Mouse (Mus musculus) stomach, postnatal 0 days (tissue): ENCODE measurements around the gene Myo5a. TPM values are rescaled to one million over a fixed set of nuclear protein-coding genes. Genes with fewer than 3 reads are reported as not detected.

Experiments used
- ATAC-seq: fragments of 200-750 bp; cut with Nextera tagmentation; 2 replicates; pipeline ENCODE4 v1.8.0; 2017; ENCODE audit not compliant: low FRiP score, low TSS enrichment
- DNase-seq: peaks from one replicate; pipeline ENCODE4 v3.0.0-alpha.2; 2016; ENCODE audit warnings: low spot score
- H3K27ac ChIP-seq: fragments of 300-500 bp; sonication (generic); replicated peaks from 2 replicates; pipeline ENCODE4 v1.5.1; 2014; ENCODE audit warnings: mild to moderate bottlenecking, control low read depth
- H3K27me3 ChIP-seq: fragments of 300-500 bp; sonication (generic); 2 replicates; pipeline ENCODE4 v1.6.1; 2014; ENCODE audit warnings: low read length; ENCODE audit not compliant: control insufficient read depth, insufficient read depth
- H3K36me3 ChIP-seq: fragments of 300-500 bp; sonication (generic); 2 replicates; pipeline ENCODE4 v1.6.1; 2014; ENCODE audit warnings: low read length, mixed read lengths; ENCODE audit not compliant: control insufficient read depth, insufficient read depth
- H3K4me1 ChIP-seq: fragments of 300-500 bp; sonication (generic); replicated peaks from 2 replicates; pipeline ENCODE4 v1.6.1; 2014; ENCODE audit warnings: antibody characterized with exemption; ENCODE audit not compliant: control insufficient read depth, insufficient read depth
- H3K4me2 ChIP-seq: fragments of 300-500 bp; sonication (generic); replicated peaks from 2 replicates; pipeline ENCODE4 v1.6.1; 2014; ENCODE audit warnings: low read depth, mild to moderate bottlenecking, control low read depth, moderate library complexity
- H3K4me3 ChIP-seq: fragments of 300-500 bp; sonication (generic); 2 replicates; pipeline ENCODE4 v1.5.1; 2014; ENCODE audit warnings: low read depth, low read length, control low read depth
- H3K9ac ChIP-seq: fragments of 300-500 bp; sonication (generic); 2 replicates; pipeline ENCODE4 v1.6.1; 2014; ENCODE audit warnings: mild to moderate bottlenecking, low read length, control low read depth, mixed read lengths
- H3K9me3 ChIP-seq: fragments of 300-500 bp; sonication (generic); 2 replicates; pipeline ENCODE4 v1.6.1; 2016; ENCODE audit warnings: low read length; ENCODE audit not compliant: control insufficient read depth
- CTCF ChIP-seq: IDR thresholded peaks from 2 replicates; pipeline ENCODE4 v1.5.1; 2016; ENCODE audit warnings: antibody characterized with exemption, low read depth, mild to moderate bottlenecking, moderate library complexity
- EP300 ChIP-seq: optimal IDR thresholded peaks from 2 replicates; pipeline ENCODE3; 2016; ENCODE audit warnings: antibody characterized with exemption
- WGBS: fragments of 180-500 bp; shearing (Covaris S2); extraction: QIAGEN DNeasy Blood & Tissue Kit; methylation state at CpG from one replicate; pipeline ENCODE4 v1.1.7; 2014; 5-methylcytosine and 5-hydroxymethylcytosine counted together
- polyA plus RNA-seq: library from polyadenylated mRNA; unstranded; fragments of >200 nt; fragmentation: Nextera tagmentation; extraction: Ambion mirVana; gene quantifications from 2 replicates; pipeline ENCODE4 v1.2.1, GENCODE M21; 2015

Gene Myo5a
- polyA plus RNA-seq, 1 experiment from 2014 or later: 4.9 TPM

- WGBS: 58% methylated on average over 2 of the region's 2 CpGs
- no peak overlapping the region for H3K4me3 ChIP-seq
- no peak for DNase-seq
Observed at GRCm38 (mm10) chr9:75196335-75196734, 125.5 kb downstream of the Myo5a start.

GRCm38 (mm10) chr9:75197297-75197696 is 126.5 kb downstream of the Myo5a start:
- ATAC-seq: peak; percentile 53; the same call in 1 of the 2 replicates
- H3K9ac ChIP-seq: no peak overlapping the region
- no peaks in the 10 kb centered on the region for H3K9me3 ChIP-seq
- WGBS: 59% methylated on average over 6 of the region's 6 CpGs
- TF ChIP-seq CTCF (peak; percentile 68), EP300 (no peak)
- H3K27me3 ChIP-seq: no peaks in the 10 kb centered on the region
- H3K27ac ChIP-seq: no peak overlapping the region
- peak; percentile 38 for DNase-seq
- H3K36me3 ChIP-seq: no peaks in the 10 kb centered on the region; the same call in 1 of the 2 replicates
- no peak overlapping the region for H3K4me2 ChIP-seq
- no peaks in the 10 kb centered on the region for H3K4me1 ChIP-seq
- no peak overlapping the region for H3K4me3 ChIP-seq

More at GRCm38 (mm10) chr9:75196335-75196734, 125.5 kb downstream of the Myo5a start:
- no peak for ATAC-seq
- TF ChIP-seq CTCF: no peak
- no peak for TF ChIP-seq EP300
- no peaks in the 10 kb centered on the region; the same call in 1 of the 2 replicates for H3K36me3 ChIP-seq
- no peak overlapping the region for H3K27ac ChIP-seq
- no peak overlapping the region for H3K9ac ChIP-seq
- no peak overlapping the region for H3K4me2 ChIP-seq
- no peaks in the 10 kb centered on the region for H3K4me1 ChIP-seq
- H3K9me3 ChIP-seq: no peaks in the 10 kb centered on the region
- no peaks in the 10 kb centered on the region for H3K27me3 ChIP-seq

GRCm38 (mm10) chr9:75201506-75201905 is 130.7 kb downstream of the Myo5a start:
- Histone ChIP-seq H3K4me1 (no peaks in the 10 kb centered on the region), H3K27me3 (no peaks in the 10 kb centered on the region), H3K9ac (no peak overlapping the region), H3K36me3 (no peaks in the 10 kb centered on the region; the same call in 1 of the 2 replicates), H3K4me2 (no peak overlapping the region), H3K27ac (no peak overlapping the region), H3K9me3 (no peaks in the 10 kb centered on the region), H3K4me3 (no peak overlapping the region)
- ATAC-seq (no peak), DNase-seq (no peak)
- 90% methylated on average over 1 of the region's 1 CpGs for WGBS
- TF ChIP-seq EP300 (no peak), CTCF (no peak)

- Histone ChIP-seq H3K4me3 (no peak overlapping the region), H3K9ac (no peak overlapping the region), H3K4me1 (no peaks in the 10 kb centered on the region), H3K4me2 (no peak overlapping the region), H3K36me3 (no peaks in the 10 kb centered on the region; the same call in 1 of the 2 replicates), H3K27ac (no peak overlapping the region), H3K9me3 (no peaks in the 10 kb centered on the region), H3K27me3 (no peaks in the 10 kb centered on the region)
- TF ChIP-seq EP300 (no peak), CTCF (no peak)
- no peak for ATAC-seq
- DNase-seq: no peak
- WGBS: 91% methylated on average over 2 of the region's 2 CpGs
Observed at GRCm38 (mm10) chr9:75202036-75202435, 131.2 kb downstream of the Myo5a start.

GRCm38 (mm10) chr9:75209246-75209645 is 138.4 kb downstream of the Myo5a start:
- no peaks in the 10 kb centered on the region for H3K27me3 ChIP-seq
- no peaks in the 10 kb centered on the region; the same call in 1 of the 2 replicates for H3K36me3 ChIP-seq
- H3K9ac ChIP-seq: no peak overlapping the region
- no peak overlapping the region for H3K4me2 ChIP-seq
- no peak overlapping the region for H3K4me3 ChIP-seq
- H3K4me1 ChIP-seq: no peaks in the 10 kb centered on the region
- H3K27ac ChIP-seq: no peak overlapping the region
- no peaks in the 10 kb centered on the region for H3K9me3 ChIP-seq
- ATAC-seq (no peak), DNase-seq (no peak)
- TF ChIP-seq CTCF: no peak
- no peak for TF ChIP-seq EP300
- WGBS: 89% methylated on average over 1 of the region's 1 CpGs

GRCm38 (mm10) chr9:75210269-75210668 is 139.5 kb downstream of the Myo5a start:
- DNase-seq (no peak), ATAC-seq (no peak)
- Histone ChIP-seq H3K27ac (no peak overlapping the region), H3K4me1 (no peaks in the 10 kb centered on the region), H3K4me3 (no peak overlapping the region), H3K36me3 (no peaks in the 10 kb centered on the region; the same call in 1 of the 2 replicates), H3K27me3 (no peaks in the 10 kb centered on the region), H3K9ac (no peak overlapping the region), H3K9me3 (no peaks in the 10 kb centered on the region), H3K4me2 (no peak overlapping the region)
- 74% methylated on average over 2 of the region's 2 CpGs for WGBS
- peak; percentile 60 for TF ChIP-seq CTCF
- no peak for TF ChIP-seq EP300
